Mouse (Mus musculus) olfactory bulb, adult 2 months (tissue): ENCODE results near the gene Pigk.

Source experiments
- CTCF ChIP-seq: fragments of 200-500 bp; IDR thresholded peaks from 2 replicates; pipeline ENCODE4 v1.5.1; 2012; ENCODE audit warnings: low read depth, mild to moderate bottlenecking, low read length, moderate library complexity; ENCODE audit not compliant: insufficient read depth
- POLR2A ChIP-seq: fragments of 200-500 bp; IDR thresholded peaks from 2 replicates; pipeline ENCODE4 v1.6.1; 2012; ENCODE audit warnings: mild to moderate bottlenecking, low read depth, low read length, moderate library complexity; ENCODE audit not compliant: insufficient read depth

DNA sequence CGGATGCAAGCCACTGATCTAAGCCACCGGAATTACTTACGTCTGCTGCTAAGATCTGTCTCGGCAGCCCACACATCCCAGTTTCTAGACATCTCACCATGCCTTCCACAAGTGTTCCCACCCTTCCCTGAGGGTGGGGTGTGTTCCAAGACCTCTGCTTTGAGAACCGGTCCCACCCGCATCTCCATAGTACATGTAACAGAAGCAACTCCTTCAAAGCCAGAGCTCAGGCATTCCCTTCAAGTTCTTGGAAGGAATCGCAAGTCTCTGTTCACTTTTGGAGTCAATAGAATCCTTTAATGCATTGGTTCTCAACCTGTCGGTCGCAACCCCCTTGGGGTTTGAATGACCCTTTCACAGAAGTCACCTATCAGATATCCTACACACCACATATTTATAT lies 185.0 kb downstream of the Pigk start:
- TF ChIP-seq POLR2A, result no peak
- no peak for TF ChIP-seq CTCF
